Mouse (Mus musculus) ES-E14 (cell line): ENCODE data around the gene Nos1ap.

Source experiments
- HCFC1 ChIP-seq: IDR thresholded peaks from 2 replicates; pipeline ENCODE4 v1.6.1; 2012; ENCODE audit warnings: low read length, inconsistent platforms, borderline replicate concordance; ENCODE audit not compliant: insufficient read depth
- MAFK ChIP-seq: IDR thresholded peaks from 2 replicates; pipeline ENCODE4 v1.6.1; 2014; ENCODE audit warnings: mild to moderate bottlenecking, low read depth, low read length, inconsistent platforms; ENCODE audit not compliant: insufficient read depth
- ZNF384 ChIP-seq: IDR thresholded peaks from 2 replicates; pipeline ENCODE4 v1.6.1; 2012; ENCODE audit warnings: low read depth, low read length, inconsistent platforms

- no peak for TF ChIP-seq MAFK
- TF ChIP-seq HCFC1, result no peak
- no peak for TF ChIP-seq ZNF384
Observed at GRCm38 (mm10) chr1:170588879-170589218, 812 bp downstream of the Nos1ap start.
